Mouse (Mus musculus): ENCODE measurements at regions not wholly inside any gene's neighbourhood (a gene's known extent, or its start where the extent isn't known, plus 50 kb on each side); places are given as distances from the start of the nearest gene placed in this dataset.

- WGBS, result 55% methylated on average over 3 of the region's 3 CpGs
Observed at GRCm38 (mm10) chr14:25027076-25027475, 431.9 kb upstream of the Zmiz1 start.

GRCm38 (mm10) chr14:25027842-25028241 is 431.1 kb upstream of the Zmiz1 start:
- no peak for ATAC-seq
- no peak overlapping the region for H3K4me3 ChIP-seq (replicated peaks; ENCODE audit: low read length)
- WGBS, result 100% methylated on average over 1 of the region's 1 CpGs
- H3K36me3 ChIP-seq (ENCODE audit: control insufficient read depth, insufficient read depth), result no peaks in the 10 kb centered on the region
- no peak overlapping the region for H3K27ac ChIP-seq (ENCODE audit: low read length)
- no peaks in the 10 kb centered on the region for H3K9me3 ChIP-seq (ENCODE audit: control insufficient read depth, low read length)
- H3K9ac ChIP-seq (replicated peaks; ENCODE audit: low read depth, low read length), result no peak overlapping the region
- no peak overlapping the region for H3K4me2 ChIP-seq (ENCODE audit: low read length)
- H3K4me1 ChIP-seq (replicated peaks; ENCODE audit: control insufficient read depth, insufficient read depth, low read length), result peaks cover 3% of the 10 kb centered on the region; the same call in 1 of the 2 replicates
- H3K27me3 ChIP-seq (replicated peaks; ENCODE audit: control insufficient read depth, insufficient read depth, low read length), result no peaks in the 10 kb centered on the region

More at GRCm38 (mm10) chr14:25027076-25027475, 431.9 kb upstream of the Zmiz1 start:
- ATAC-seq, result no peak
- no peak overlapping the region for H3K4me3 ChIP-seq (replicated peaks; ENCODE audit: low read length)
- no peak overlapping the region for H3K27ac ChIP-seq (ENCODE audit: low read length)
- no peaks in the 10 kb centered on the region for H3K27me3 ChIP-seq (replicated peaks; ENCODE audit: control insufficient read depth, insufficient read depth, low read length)
- H3K9ac ChIP-seq (replicated peaks; ENCODE audit: low read depth, low read length), result no peak overlapping the region
- H3K4me2 ChIP-seq (ENCODE audit: low read length), result no peak overlapping the region
- no peaks in the 10 kb centered on the region for H3K9me3 ChIP-seq (ENCODE audit: control insufficient read depth, low read length)
- H3K4me1 ChIP-seq (replicated peaks; ENCODE audit: control insufficient read depth, insufficient read depth, low read length), result peaks cover 3% of the 10 kb centered on the region; the same call in 1 of the 2 replicates
- H3K36me3 ChIP-seq (ENCODE audit: control insufficient read depth, insufficient read depth), result no peaks in the 10 kb centered on the region

DNA sequence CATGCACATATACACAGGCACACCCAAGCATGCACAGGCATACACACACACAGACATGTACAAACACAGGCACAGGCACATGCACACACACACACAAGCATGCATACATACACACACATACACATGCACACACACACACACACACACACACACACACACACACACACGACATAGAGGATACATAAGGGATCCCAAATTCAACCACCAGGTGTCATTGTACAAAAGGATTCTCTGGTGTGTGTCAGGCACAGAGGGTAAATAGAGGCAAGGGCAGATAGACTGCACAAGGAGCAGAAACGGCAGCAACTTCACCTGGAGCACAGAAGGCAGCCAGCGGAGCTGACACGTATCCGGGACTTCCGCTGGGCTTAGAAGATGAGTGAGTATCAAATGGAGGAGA is 428.1 kb upstream of the Zmiz1 start:
- 80% methylated on average over 6 of the region's 6 CpGs for WGBS

GRCm38 (mm10) chr14:25031756-25032680 is 427.0 kb upstream of the Zmiz1 start:
- WGBS, result 80% methylated on average over 12 of the region's 12 CpGs
- H3K9ac ChIP-seq (replicated peaks; ENCODE audit: low read depth, low read length), result no peak overlapping the region
- H3K36me3 ChIP-seq (ENCODE audit: control insufficient read depth, insufficient read depth), result no peaks in the 10 kb centered on the region
- H3K4me1 ChIP-seq (replicated peaks; ENCODE audit: control insufficient read depth, insufficient read depth, low read length), result peaks cover 3% of the 10 kb centered on the region; the same call in 1 of the 2 replicates
- H3K9me3 ChIP-seq (ENCODE audit: control insufficient read depth, low read length), result no peaks in the 10 kb centered on the region
- 0 out of 2 replicates have a peak overlapping the region, but pooled peaks have one; percentile 34 for H3K27ac ChIP-seq (ENCODE audit: low read length)
- ATAC-seq, result no peak
- no peak overlapping the region for H3K4me3 ChIP-seq (replicated peaks; ENCODE audit: low read length)
- no peak overlapping the region for H3K4me2 ChIP-seq (ENCODE audit: low read length)
- H3K27me3 ChIP-seq (replicated peaks; ENCODE audit: control insufficient read depth, insufficient read depth, low read length), result no peaks in the 10 kb centered on the region

More for the DNA sequence above, 428.1 kb upstream of the Zmiz1 start:
- Histone ChIP-seq H3K36me3 (ENCODE audit: control insufficient read depth, insufficient read depth) (no peaks in the 10 kb centered on the region), H3K4me3 (replicated peaks; ENCODE audit: low read length) (no peak overlapping the region), H3K9me3 (ENCODE audit: control insufficient read depth, low read length) (no peaks in the 10 kb centered on the region), H3K27ac (ENCODE audit: low read length) (no peak overlapping the region), H3K27me3 (replicated peaks; ENCODE audit: control insufficient read depth, insufficient read depth, low read length) (no peaks in the 10 kb centered on the region), H3K4me2 (ENCODE audit: low read length) (no peak overlapping the region), H3K4me1 (replicated peaks; ENCODE audit: control insufficient read depth, insufficient read depth, low read length) (peaks cover 3% of the 10 kb centered on the region; the same call in 1 of the 2 replicates), H3K9ac (replicated peaks; ENCODE audit: low read depth, low read length) (no peak overlapping the region)
- ATAC-seq, result 0 out of 2 replicates have a peak, but pooled peaks have one; percentile 15

- H3K4me2 ChIP-seq (ENCODE audit: low read length), result no peak overlapping the region
- H3K9me3 ChIP-seq (ENCODE audit: control insufficient read depth, low read length), result no peaks in the 10 kb centered on the region
- no peaks in the 10 kb centered on the region for H3K27me3 ChIP-seq (replicated peaks; ENCODE audit: control insufficient read depth, insufficient read depth, low read length)
- H3K4me1 ChIP-seq (replicated peaks; ENCODE audit: control insufficient read depth, insufficient read depth, low read length), result peaks cover 3% of the 10 kb centered on the region; the same call in 1 of the 2 replicates
- H3K9ac ChIP-seq (replicated peaks; ENCODE audit: low read depth, low read length), result no peak overlapping the region
- no peak overlapping the region for H3K4me3 ChIP-seq (replicated peaks; ENCODE audit: low read length)
- H3K27ac ChIP-seq (ENCODE audit: low read length), result no peak overlapping the region
- no peak for ATAC-seq
- no peaks in the 10 kb centered on the region for H3K36me3 ChIP-seq (ENCODE audit: control insufficient read depth, insufficient read depth)
- WGBS, result 92% methylated on average over 2 of the region's 2 CpGs
Observed at GRCm38 (mm10) chr14:25032899-25033298, 426.1 kb upstream of the Zmiz1 start.

- Histone ChIP-seq H3K4me3 (replicated peaks; ENCODE audit: low read length) (no peak overlapping the region), H3K36me3 (ENCODE audit: control insufficient read depth, insufficient read depth) (no peaks in the 10 kb centered on the region), H3K9ac (replicated peaks; ENCODE audit: low read depth, low read length) (no peak overlapping the region), H3K27ac (ENCODE audit: low read length) (no peak overlapping the region), H3K4me2 (ENCODE audit: low read length) (no peak overlapping the region), H3K4me1 (replicated peaks; ENCODE audit: control insufficient read depth, insufficient read depth, low read length) (no peaks in the 10 kb centered on the region), H3K9me3 (ENCODE audit: control insufficient read depth, low read length) (no peaks in the 10 kb centered on the region), H3K27me3 (replicated peaks; ENCODE audit: control insufficient read depth, insufficient read depth, low read length) (no peaks in the 10 kb centered on the region)
- no peak for ATAC-seq
- 79% methylated on average over 5 of the region's 5 CpGs for WGBS
Observed at GRCm38 (mm10) chr14:25042265-25042664, 416.7 kb upstream of the Zmiz1 start.

GRCm38 (mm10) chr14:25044106-25044505 is 414.9 kb upstream of the Zmiz1 start:
- Histone ChIP-seq H3K4me2 (ENCODE audit: low read length) (no peak overlapping the region), H3K9ac (replicated peaks; ENCODE audit: low read depth, low read length) (no peak overlapping the region), H3K27me3 (replicated peaks; ENCODE audit: control insufficient read depth, insufficient read depth, low read length) (no peaks in the 10 kb centered on the region), H3K36me3 (ENCODE audit: control insufficient read depth, insufficient read depth) (no peaks in the 10 kb centered on the region), H3K27ac (ENCODE audit: low read length) (no peak overlapping the region), H3K4me3 (replicated peaks; ENCODE audit: low read length) (no peak overlapping the region), H3K9me3 (ENCODE audit: control insufficient read depth, low read length) (no peaks in the 10 kb centered on the region), H3K4me1 (replicated peaks; ENCODE audit: control insufficient read depth, insufficient read depth, low read length) (no peaks in the 10 kb centered on the region; the same call in 1 of the 2 replicates)
- ATAC-seq, result no peak
- 95% methylated on average over 13 of the region's 13 CpGs for WGBS

GRCm38 (mm10) chr14:25044867-25045266 is 414.1 kb upstream of the Zmiz1 start:
- Histone ChIP-seq H3K4me1 (replicated peaks; ENCODE audit: control insufficient read depth, insufficient read depth, low read length) (no peaks in the 10 kb centered on the region; the same call in 1 of the 2 replicates), H3K9me3 (ENCODE audit: control insufficient read depth, low read length) (no peaks in the 10 kb centered on the region), H3K27ac (ENCODE audit: low read length) (no peak overlapping the region), H3K36me3 (ENCODE audit: control insufficient read depth, insufficient read depth) (no peaks in the 10 kb centered on the region), H3K4me2 (ENCODE audit: low read length) (no peak overlapping the region), H3K4me3 (replicated peaks; ENCODE audit: low read length) (no peak overlapping the region), H3K9ac (replicated peaks; ENCODE audit: low read depth, low read length) (no peak overlapping the region), H3K27me3 (replicated peaks; ENCODE audit: control insufficient read depth, insufficient read depth, low read length) (no peaks in the 10 kb centered on the region)
- WGBS, result 75% methylated on average over 7 of the region's 7 CpGs
- no peak for ATAC-seq

DNA sequence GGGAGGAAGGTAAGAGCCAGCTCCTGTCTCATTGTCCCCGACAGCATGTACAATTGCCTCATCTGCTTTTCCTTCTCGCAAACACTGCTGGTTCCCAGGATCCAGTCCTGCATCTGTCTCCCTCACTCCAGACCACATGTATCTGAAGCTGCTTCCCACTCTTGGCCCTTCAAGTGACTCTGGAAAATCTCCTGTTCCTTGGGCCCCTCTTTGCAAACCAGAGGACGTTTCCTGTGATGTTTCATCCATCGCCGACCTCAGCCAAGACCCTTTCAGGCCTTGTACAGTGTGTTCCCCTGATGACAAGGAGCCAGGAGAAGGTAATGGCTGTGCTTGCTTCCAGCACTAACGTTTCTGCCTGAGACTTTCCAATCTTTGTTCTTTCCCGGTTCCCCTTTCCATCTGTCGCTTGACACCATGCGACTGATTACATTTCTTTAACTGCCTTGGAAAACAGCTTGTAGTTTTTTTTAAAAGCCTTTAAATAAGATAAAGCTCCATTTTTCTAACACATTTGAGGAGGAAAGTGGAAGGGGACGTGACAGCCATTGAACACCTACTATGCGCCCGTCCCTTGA is 408.2 kb upstream of the Zmiz1 start:
- H3K27me3 ChIP-seq (replicated peaks; ENCODE audit: control insufficient read depth, insufficient read depth, low read length), result no peaks in the 10 kb centered on the region
- no peak overlapping the region for H3K9ac ChIP-seq (replicated peaks; ENCODE audit: low read depth, low read length)
- peak overlapping the region; percentile 52 for H3K27ac ChIP-seq (ENCODE audit: low read length)
- 66% methylated on average over 12 of the region's 12 CpGs for WGBS
- H3K9me3 ChIP-seq (ENCODE audit: control insufficient read depth, low read length), result no peaks in the 10 kb centered on the region
- no peak overlapping the region for H3K4me3 ChIP-seq (replicated peaks; ENCODE audit: low read length)
- ATAC-seq, result no peak
- H3K4me1 ChIP-seq (replicated peaks; ENCODE audit: control insufficient read depth, insufficient read depth, low read length), result no peaks in the 10 kb centered on the region; the same call in 1 of the 2 replicates
- no peaks in the 10 kb centered on the region for H3K36me3 ChIP-seq (ENCODE audit: control insufficient read depth, insufficient read depth)
- no peak overlapping the region for H3K4me2 ChIP-seq (ENCODE audit: low read length)

Measured in forebrain, embryonic 16.5 days (tissue).